Mouse (Mus musculus): ENCODE data around the gene Map2.

The Map2 gene

DNA sequence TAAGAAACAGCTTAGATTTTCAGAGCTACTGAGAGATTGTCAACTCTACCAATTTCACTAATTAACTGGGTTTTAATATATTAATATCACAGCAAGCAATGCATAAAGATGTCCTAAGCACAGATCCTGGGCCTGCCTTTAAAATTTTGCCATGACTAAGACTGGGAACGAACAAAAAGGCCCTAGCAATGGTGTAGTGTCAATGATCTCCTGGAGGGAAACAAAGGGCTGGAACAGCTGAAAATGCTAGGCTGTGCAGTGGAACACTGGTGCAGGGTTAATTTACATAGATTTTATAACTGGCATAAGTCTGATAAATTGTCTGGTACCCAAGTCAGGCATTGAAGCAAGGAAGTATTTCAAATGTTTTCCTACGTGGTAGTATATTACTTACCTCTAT, 220.8 kb downstream of the Map2 start:
- DNase-seq: no peak

DNA sequence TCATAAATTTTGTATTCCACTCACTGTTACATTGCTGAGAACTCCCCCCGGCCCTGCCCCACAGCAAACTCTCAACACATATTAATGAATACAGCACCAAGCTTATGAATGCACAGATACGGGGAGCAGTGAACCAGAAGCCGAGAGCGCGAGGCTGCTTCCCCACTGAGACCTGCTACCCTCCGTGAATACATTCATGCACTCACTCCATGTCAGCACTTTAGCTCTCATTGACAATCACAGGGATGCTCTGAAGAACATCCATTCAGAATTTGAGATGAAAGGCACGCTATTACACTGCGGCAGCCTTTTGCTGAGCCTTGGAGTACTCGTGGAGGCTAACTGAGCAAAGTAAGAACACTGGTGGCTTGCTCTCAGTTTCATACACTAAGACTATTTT, 226.8 kb downstream of the Map2 start:
- DNase-seq: no peak

DNA sequence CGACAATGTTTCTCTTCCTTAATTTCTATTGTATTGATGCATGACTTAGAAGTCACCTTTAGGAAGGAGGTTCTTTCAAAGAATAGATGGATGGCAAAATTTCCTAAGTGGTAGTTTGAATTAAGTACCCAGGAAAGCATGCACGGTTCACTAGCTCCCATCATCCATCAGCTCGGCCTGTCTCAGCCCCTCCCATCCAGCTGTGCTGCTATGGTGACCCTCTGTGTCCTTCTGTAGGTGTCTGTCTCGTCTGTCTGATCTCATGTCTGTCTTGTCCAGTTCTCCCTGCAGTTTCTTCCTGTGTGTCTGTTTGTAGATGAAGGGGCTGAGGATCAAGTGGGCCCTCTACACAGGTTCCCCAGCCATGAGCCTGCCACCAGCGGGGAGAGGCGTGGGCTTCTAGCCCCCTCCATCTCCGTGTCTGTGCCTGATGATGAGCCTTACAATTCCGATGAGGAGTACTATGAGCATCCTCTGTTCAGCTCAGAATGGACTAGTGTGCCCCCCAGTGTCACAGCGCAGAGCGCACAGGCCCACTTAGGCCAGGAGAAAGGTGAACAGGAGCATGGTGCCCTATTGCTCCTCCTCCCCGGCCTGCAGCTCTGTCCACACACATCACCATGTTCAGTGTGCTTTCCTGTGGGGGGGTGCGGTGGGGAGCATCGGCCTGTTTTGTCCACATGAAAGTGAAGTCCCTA, 232.3 kb downstream of the Map2 start:
- no peak for DNase-seq

DNA sequence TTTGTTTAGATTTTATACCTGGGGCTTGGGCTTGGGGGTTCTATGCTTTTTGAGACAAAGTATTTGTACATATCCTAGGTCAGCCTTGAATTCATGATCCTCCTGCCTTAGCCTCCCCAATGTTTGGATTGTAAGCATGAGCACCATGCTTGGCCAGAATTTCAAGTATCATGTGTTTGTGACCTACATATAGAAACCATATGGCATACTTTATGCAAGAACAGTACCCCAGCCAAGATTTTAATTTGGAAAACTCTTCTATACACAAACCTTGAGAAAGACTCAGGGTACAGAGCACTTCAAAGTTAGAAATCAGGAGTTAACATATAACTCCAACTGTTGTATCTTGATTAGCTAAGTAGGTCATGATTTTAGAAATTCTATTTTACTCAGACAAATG, 243.3 kb downstream of the Map2 start:
- DNase-seq: no peak

DNA sequence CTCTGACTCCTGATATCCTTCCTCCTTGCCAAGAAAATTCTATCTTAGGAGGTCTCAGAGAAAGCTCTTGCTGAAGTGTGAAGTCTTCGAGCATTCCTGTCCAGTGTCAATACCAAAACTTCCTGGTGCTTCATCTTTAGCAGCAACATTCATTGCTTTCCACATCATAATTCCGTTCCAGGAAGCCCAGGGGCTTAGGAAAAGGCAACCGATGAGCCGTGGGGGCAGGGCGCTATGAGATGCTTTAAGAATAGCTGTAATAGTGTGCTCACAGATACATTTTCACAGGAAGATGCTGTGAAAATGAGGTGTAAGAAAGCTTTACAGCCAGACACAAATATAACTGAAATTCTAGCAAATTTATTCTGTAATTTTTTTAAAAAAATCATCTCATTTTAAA, 251.0 kb downstream of the Map2 start:
- no peak for DNase-seq

DNA sequence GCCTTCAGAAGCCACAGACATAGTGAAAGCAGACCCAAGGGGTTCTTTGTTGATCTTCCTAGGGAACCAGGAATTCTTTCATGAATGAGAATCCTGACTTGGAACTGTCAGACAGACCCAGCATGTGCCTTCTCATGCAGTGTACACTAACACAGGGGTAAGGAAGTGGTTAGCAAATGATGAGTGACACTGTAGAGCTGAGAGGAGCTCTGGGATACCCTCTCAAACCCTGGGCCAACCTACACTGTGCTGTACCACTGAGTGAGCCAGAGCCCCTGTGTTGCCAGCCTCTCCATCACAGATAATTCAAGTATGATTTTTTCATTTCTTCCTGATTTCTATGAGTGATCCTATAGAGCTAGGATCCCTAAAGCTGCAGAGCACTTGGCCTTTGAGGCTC, 255.9 kb downstream of the Map2 start:
- DNase-seq: no peak

DNA sequence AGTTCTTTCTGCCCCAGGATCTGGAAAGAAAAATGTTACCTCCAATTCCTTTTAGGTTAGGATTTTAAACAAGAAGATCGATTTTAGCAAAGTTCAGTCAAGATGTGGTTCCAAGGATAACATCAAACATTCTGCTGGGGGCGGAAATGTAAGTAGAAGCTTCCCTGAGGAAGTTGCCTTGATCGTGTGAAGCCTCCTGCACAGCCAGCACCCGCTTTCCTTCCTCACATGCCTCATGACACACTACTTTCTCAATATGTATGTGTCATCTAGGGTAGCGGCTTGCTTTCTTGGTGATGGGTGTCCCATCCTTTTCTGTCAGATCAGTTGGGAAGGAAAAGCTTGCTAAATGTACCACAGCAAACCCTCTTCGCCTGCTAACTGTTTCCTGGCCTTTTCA, 256.4 kb downstream of the Map2 start:
- DNase-seq: no peak

DNA sequence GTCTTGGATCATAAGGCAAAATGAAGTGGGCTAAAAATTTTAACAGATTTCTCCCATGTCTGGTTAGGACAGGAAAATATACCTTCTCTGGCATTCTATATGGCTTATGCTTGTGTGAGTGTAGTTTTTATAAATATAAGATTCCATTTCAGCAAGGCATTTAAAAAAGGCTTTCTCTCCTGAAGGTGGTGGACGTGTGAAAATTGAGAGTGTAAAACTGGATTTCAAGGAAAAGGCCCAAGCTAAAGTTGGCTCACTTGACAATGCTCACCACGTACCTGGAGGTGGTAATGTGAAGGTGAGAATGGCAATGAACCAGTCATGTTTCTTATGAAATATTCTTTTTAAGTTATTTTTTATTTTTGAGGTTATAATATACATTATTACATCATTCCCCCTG, 263.0 kb downstream of the Map2 start:
- no peak for DNase-seq

DNA sequence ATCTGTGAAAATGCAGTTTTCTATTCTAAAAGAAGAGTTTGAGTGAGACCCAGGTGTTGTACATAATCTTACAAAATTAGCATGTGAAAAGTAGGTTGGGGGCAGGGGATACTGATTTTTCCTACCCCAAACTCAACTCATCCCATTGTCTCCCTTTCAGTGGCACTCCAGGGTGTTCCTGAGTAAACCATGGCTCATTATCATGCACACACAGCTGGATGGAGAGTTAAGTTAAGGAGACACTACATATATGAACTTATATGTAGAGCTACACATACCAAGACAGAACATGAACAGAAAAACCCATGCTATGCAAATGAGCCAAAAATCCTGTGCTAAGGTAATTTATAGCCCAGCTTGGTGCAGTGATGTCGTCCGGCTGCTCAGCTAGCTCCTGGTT, 267.8 kb downstream of the Map2 start:
- no peak for DNase-seq

DNA sequence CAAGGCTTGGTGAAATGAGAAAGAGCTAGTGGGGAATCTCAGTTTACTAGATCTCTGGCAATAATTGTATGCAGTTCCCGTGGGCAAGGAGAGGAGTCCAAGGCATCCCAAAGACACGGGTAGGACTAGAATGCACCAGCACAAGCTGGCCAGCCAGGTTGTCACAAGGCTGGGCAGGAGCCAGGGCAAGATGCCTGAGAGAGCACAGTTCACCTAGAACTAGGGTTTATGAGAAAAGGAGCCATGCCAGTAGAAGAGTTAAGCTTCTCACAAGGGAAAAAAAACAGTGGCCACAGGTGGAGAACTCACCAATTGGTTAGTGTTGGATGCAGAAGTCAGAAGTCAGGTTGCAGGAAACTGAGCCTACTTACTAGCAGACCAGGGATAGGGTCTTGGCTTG, 274.4 kb downstream of the Map2 start:
- DNase-seq: no peak

DNA sequence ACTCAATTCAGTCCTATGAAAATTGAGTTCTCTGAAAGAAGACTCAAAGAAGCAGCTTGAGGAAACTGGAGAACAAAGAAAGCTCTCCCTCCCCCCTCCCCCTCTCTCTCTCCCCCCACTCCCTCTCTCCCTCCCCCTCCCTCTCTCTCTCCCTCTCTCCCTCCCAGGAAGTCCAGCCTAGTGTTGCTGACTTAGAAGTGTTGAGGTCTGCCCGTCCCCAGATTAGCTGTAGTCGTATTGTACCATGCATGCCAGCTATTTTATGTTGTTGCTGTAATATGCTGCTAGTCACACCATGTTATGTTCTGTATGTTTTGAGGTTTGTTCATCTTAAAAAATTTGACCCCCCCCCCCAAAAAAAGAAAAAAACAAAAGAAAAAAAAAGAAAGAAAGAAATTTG, 281.5 kb downstream of the Map2 start:
- no peak for DNase-seq

DNA sequence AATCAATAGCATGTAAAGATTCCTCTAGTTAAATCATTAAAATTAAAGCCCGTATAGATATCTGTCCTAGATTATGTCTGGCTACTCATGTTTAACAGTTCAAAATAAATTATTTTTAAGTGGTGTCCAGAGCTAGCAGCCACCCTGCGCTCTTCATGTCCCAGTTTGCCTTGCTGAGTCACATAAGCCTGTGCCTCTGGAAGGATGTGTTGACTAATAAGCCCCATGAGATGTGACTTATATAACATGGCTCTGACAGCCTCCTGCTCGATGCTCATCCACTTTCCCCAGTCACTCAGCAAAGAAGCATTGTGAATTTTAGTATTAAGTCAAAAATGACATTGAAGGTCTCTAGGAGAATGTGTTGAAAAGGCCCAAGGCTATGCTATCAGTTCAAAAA, 282.7 kb downstream of the Map2 start:
- no peak for DNase-seq

DNA sequence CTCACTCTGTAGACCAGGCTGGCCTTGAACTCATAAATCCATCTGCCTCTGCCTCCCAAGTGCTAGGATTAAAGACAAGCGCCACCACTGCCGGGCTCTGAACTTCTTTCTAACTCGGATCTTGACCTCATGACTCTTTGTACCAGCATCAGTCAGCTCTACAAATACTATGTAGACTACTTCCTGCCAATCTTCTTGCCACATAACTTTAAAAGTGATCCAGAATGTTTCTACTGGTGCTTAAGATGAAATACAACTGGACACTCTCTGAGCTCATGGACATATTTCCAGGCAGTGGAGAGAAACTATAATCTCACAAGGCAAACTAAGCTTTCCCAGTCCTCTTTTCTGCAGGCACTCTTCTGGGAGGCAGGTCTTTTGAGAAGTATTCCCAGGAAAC, 284.3 kb downstream of the Map2 start:
- DNase-seq: no peak

DNA sequence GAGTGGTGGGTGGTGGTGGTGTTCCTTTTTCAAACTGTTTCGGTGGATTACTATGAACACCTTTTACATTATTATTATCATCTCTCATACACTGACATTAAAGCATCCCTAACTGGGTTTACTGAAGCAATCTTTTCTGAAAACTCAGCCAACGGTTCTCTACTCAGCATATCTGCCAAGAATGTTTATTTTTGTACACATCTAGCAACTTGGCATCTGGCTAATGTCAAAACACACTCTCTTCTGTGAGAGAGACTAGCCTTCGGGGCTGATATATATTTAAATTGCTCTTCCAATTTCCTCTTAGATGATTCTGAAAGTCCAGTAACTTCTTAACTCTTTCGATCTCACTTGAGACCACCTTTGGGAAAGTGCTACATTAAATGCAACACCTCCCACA, 285.8 kb downstream of the Map2 start:
- no peak for DNase-seq

DNA sequence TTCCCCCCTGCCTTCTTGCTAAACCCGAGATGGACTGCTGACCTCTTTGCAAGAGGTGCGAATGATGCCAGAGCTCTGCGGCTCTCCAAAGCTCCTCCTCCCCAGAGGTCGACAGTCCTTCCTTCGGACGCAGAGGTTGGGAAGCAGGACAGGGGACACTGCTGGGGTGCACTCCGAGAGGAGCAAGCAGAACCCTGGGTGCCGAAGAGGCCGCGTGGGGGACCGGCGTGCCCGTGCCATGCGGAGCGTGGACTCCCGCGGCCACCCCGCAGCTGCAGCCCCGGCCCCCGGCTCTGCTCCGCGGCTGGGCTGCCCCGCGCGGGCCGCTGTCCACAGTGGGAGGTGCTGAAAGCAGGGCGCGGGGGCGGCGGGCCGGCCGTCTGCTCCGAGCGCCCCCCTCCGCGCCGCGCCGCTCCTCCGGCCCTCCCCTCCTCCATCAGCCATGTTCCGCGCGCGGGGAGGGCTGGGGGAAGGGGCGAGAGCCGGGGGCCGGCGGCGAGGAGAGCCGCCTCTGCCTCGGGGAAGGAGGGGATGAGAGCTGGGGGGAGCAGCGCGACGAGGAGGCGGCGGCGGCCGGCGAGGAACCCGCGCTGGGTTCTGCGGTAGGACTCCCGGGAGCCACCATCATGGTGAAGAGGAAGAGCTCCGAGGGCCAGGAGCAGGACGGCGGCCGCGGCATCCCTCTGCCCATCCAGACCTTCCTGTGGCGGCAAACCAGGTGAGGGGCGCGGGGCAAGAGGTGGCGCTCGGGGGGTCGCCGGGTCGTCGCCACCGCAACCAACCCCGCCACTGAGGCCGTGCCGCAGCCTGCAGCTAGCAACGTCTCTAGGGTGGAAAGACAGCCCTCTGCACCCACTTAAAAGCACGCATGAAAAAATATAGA, 293.0 kb downstream of the Map2 start, which contains the start of gene Unc80:
TSS of gene Unc80 (plus strand) at position 547 of the 883 bp plus-strand sequence.
- DNase-seq: peak; percentile 78 to 82

DNA sequence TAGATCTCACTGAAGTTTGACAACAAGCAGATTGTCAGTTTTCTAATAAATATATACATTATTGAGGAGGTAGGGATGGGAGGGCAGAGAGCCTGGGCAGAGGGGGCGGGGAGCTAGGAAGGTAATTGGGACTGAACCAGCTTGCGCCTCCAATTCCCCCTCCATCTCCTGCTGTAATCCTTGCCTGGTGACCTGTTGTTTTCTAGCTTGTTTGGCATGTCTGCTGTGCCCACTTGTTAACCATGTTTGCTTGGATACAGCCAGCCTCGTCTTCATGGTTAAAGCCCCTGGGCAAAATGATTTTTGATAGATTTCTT, 293.6 kb downstream of the Map2 start:
- DNase-seq: no peak

DNA sequence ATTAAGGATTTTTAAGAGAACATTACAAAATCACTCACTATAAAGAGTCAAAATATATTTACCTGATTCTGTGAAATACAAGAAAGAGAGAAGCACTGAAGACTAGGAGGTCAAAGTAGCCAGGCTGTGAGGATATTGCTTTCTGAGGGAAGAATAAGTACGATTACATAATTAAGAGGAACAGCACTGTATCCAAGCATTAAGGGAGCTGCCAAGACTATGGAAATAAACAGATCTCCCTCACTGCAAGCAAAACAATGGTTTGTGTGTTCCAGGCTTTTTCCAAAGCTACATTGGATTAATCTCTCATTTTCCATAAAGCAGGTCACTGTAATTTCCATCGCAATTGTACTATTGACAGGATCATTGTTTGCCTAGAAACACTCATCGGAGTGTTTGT, 307.7 kb downstream of the Map2 start:
- DNase-seq: no peak

Data from kidney, postnatal 4 days (tissue).